Mouse (Mus musculus): ENCODE results near the gene Tmem189. TPM values are rescaled to one million over a fixed set of nuclear protein-coding genes. Genes with fewer than 3 reads are reported as not detected.

Gene Tmem189
- polyA plus RNA-seq, 1 experiment from 2014 or later = 40.1 TPM

DNA sequence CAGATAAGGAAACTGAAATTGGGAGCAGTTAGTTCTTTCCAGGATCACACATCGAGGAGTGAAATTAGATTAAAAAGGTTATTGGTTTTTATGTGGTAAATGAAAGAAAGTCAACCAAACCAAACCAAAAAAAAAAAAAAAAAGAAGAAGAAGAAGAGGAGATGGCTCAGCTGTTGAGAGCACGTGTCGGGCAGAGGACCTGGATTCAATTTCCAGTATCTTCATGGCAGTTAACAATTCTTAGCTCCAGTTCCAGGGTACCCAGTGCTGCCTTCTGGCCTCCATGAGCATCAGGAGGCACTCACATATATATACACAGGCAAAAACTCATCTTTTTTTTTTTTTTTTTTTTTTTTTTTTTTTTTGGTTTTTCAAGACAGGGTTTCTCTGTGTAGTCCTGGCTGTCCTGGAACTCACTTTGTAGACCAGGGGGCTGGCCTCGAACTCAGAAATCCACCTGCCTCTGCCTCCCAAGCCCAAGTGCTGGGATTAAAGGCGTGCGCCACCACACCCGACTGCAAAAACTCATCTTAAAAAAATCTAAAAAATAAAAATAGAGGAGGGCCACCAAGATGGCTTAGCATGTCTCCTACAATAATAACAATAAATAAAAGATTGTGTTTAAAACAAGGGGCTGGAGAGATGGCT, 54.6 kb downstream of the Tmem189 start:
- Histone ChIP-seq H3K9me3 (no peaks in the 10 kb centered on the region), H3K4me1 (peaks cover 32% of the 10 kb centered on the region), H3K27me3 (no peaks in the 10 kb centered on the region), H3K9ac (no peak overlapping the region), H3K4me3 (peak overlapping the region; percentile 37), H3K27ac (no peak overlapping the region), H3K4me2 (replicated peaks) (peak overlapping the region; percentile 64), H3K36me3 (no peaks in the 10 kb centered on the region)
- ATAC-seq (ENCODE audit: low FRiP score, low read depth) = no peak
- 74% methylated on average over 7 of the region's 7 CpGs for WGBS

DNA sequence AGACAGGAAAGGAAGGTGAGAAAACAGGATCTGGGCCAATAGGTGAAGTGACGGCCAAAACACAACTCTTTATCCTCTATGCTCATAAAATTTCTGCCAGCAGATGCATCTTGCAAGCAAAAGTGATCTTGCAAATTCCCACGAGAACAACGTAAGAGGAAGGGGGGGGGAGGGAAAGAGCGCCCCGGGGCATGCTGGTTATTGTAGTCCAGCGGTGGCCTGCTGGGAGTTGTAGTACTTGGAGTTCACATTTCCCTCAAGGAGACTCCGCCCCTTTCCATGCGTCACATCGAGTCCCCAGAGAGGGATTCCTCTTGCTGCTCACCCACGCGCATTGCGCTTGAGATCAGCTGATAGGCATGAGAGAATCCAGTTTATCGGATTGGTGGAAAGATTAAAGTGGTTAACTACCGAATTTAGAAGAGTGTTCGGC, 55.3 kb downstream of the Tmem189 start:
- Histone ChIP-seq H3K9me3 (no peaks in the 10 kb centered on the region), H3K27me3 (no peaks in the 10 kb centered on the region), H3K36me3 (0 out of 2 replicates have a peak, but pooled peaks cover under 1% of the 10 kb centered on the region), H3K4me3 (peak overlapping the region; percentile 37), H3K27ac (peak overlapping the region; percentile 61; the same call in 1 of the 2 replicates), H3K4me2 (replicated peaks) (peak overlapping the region; percentile 64), H3K9ac (peak overlapping the region; percentile 56), H3K4me1 (peaks cover 38% of the 10 kb centered on the region)
- WGBS = 1% methylated on average over 15 of the region's 15 CpGs
- peak; percentile 72 for ATAC-seq (ENCODE audit: low FRiP score, low read depth)

DNA sequence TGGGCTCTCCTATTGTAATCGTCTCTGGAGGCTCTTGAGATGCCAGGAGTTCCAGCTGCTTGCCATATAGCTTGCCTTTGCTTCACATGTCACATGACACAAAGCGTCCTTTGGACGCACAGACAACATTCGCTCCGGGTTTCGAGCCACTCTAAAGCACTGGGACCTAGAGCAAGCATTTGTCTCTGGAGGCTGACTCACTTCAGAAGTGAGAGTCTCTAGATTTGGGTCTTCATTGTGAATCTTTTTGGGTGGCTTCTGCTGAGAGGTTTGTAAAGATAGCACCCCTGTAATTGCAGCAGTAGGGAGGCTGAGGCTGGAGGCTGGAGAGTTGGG, 56.1 kb downstream of the Tmem189 start:
- Histone ChIP-seq H3K9ac (no peak overlapping the region; the same call in 1 of the 2 replicates), H3K27me3 (no peaks in the 10 kb centered on the region), H3K4me2 (replicated peaks) (peak overlapping the region; percentile 64; the same call in 1 of the 2 replicates), H3K27ac (peak overlapping the region; percentile 61; the same call in 1 of the 2 replicates), H3K4me1 (peaks cover 46% of the 10 kb centered on the region), H3K9me3 (no peaks in the 10 kb centered on the region), H3K36me3 (peaks cover 9% of the 10 kb centered on the region), H3K4me3 (no peak overlapping the region; the same call in 1 of the 2 replicates)
- WGBS = 92% methylated on average over 6 of the region's 6 CpGs
- ATAC-seq (ENCODE audit: low FRiP score, low read depth) = no peak

DNA sequence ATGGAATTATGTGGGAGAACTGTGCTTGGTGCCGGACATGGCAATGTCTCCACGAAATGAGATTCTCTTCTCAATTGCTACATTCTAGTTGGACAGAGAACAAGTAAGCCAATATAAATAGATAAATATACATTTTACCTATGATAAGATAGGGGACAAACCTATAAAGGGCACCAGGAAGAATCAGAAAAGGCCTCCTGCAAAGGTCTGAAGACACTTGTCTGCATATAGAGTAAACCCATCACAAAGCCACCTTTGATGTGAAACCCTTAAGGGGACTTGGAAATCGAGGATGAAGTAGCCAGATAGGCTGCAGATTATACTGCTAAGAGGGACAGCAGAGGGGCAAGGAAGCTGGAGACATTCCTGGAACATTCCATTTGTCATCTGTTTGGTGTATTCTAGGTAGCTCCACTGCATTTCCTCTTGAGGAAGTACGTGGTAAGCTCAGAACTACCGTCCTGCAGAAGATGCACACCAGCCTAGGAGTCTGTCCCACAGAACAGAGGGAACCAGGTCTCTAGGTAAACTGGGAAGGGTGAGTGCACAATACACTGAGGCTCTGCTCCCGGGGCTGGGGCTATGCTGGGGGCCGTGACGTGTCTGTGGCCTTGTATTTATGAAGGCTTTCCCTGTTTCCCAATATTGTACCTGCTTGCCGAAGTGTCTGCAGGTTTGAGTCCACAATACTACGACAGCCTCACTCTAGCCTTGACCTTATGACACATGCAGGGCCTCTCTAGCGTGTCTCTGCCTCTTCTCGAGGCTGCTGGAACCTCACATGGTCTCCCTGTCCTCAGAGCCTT, 56.7 kb downstream of the Tmem189 start:
- peaks cover 47% of the 10 kb centered on the region for H3K4me1 ChIP-seq
- peak overlapping the region; percentile 89 for H3K4me3 ChIP-seq
- H3K4me2 ChIP-seq (replicated peaks) = peak overlapping the region; percentile 87
- ATAC-seq (ENCODE audit: low FRiP score, low read depth) = no peak
- WGBS = 78% methylated on average over 12 of the region's 12 CpGs
- peak overlapping the region; percentile 77 for H3K27ac ChIP-seq
- no peaks in the 10 kb centered on the region for H3K9me3 ChIP-seq
- peaks cover 14% of the 10 kb centered on the region for H3K36me3 ChIP-seq
- H3K9ac ChIP-seq = peak overlapping the region; percentile 60; the same call in 1 of the 2 replicates
- H3K27me3 ChIP-seq = no peaks in the 10 kb centered on the region

DNA sequence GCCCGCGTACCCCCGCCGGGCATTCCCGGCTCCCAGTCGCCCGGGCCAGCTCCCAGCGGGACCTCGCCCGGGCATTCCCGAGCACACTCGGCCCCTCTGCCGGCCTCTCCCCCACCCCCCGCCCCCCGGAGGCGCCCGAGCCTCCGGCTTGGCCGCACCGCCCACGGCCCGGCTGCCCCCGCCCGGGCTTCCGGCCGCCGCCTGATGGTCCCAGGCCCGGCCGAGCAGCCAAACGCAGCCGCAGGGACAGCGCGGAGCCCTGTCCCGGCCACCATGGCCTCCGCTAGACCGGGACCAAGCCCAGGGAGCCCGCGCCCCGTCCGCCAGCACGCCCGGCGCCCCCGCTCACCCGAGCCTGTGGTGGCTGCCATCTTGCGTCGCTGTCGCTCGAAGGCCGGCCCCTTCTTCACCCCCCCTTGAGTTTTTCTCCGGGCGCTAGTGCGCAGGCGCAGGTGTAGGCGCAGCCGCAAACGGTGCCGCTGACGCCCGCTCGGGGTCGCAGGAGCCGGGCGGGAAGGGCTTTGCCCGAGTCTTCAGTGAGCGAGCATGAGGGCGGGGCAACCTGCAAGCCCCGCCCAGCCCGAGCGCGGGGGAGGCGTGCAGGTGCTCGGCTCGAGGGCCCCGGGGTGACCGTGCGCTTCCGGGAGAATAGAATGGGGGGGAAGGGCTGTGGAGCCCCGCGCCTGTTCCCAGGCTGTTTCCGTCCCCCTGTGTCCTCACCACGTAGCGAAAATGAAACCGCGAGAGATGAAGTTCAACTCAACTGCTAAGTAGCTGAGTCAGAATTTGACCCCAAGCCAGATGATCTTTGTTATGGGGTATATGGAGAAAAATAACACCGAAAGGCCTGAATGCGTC, 57.8 kb downstream of the Tmem189 start, which contains the start of gene Ube2v1:
Ube2v1 (minus strand) TSS at position 505 of the 858 bp plus-strand sequence.
- Histone ChIP-seq H3K27me3 (no peaks in the 10 kb centered on the region), H3K4me2 (replicated peaks) (peak within 1 kb of the TSS; percentile 87), H3K27ac (peak within 1 kb of the TSS; percentile 87), H3K36me3 (peaks cover 25% of the 10 kb centered on the region), H3K9me3 (no peaks in the 10 kb centered on the region), H3K9ac (peak within 1 kb of the TSS; percentile 94), H3K4me1 (peaks cover 47% of the 10 kb centered on the region), H3K4me3 (peak within 1 kb of the TSS; percentile 89)
- peak; percentile 91 for ATAC-seq (ENCODE audit: low FRiP score, low read depth)
- under 1% methylated on average over 81 of the region's 87 CpGs for WGBS

DNA sequence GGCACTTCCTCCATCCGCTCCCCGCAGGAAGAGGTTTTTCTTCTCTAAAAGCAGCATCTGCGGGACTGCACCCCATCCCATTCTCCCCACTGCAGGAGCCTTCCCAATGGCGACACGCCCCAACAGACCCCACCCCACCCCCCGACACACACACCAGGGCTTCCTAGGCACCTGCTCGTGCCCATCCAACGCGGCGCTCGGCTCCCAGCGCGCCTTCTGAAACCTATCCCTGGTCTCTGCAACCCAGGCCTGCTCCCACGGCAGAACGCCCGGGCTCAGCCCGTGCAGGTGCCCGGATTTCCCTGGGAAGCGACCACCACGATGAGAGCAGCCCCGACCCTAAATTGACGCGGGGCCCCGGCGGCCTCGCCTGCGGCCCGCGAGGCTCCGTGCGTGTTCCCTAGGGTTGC, 58.4 kb downstream of the Tmem189 start:
- no peaks in the 10 kb centered on the region for H3K9me3 ChIP-seq
- H3K4me2 ChIP-seq (replicated peaks) = peak overlapping the region; percentile 87
- H3K27me3 ChIP-seq = no peaks in the 10 kb centered on the region
- H3K4me3 ChIP-seq = peak overlapping the region; percentile 89
- peak overlapping the region; percentile 94 for H3K9ac ChIP-seq
- peaks cover 27% of the 10 kb centered on the region for H3K36me3 ChIP-seq
- peaks cover 47% of the 10 kb centered on the region for H3K4me1 ChIP-seq
- ATAC-seq (ENCODE audit: low FRiP score, low read depth) = no peak; the same call in 1 of the 2 replicates
- peak overlapping the region; percentile 87 for H3K27ac ChIP-seq
- WGBS = under 1% methylated on average over 22 of the region's 31 CpGs

DNA sequence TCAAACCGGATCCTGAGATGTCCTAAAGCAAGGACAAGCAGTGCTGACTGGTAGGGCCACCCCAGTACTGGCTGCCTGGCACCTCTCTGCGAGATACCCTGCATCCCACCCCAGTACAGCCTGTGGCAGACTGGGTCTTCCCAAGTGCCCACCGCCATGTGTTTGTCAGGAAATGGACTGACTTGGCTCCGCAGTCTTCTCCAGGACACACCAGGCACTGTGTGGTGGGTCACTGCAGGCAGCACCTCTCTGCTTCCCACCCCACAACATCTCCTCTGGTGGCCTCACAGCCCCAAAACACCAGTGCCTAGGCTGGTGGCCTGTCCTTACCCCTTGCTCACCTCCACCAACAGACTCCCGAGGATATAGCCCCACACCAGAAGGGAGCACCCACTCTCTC, 59.2 kb downstream of the Tmem189 start:
- Histone ChIP-seq H3K36me3 (peaks cover 27% of the 10 kb centered on the region), H3K4me1 (peaks cover 47% of the 10 kb centered on the region), H3K4me2 (replicated peaks) (peak overlapping the region; percentile 87), H3K4me3 (peak overlapping the region; percentile 89), H3K9me3 (no peaks in the 10 kb centered on the region), H3K27ac (peak overlapping the region; percentile 87; the same call in 1 of the 2 replicates), H3K27me3 (no peaks in the 10 kb centered on the region), H3K9ac (peak overlapping the region; percentile 94)
- ATAC-seq (ENCODE audit: low FRiP score, low read depth) = no peak
- WGBS = 62% methylated on average over 5 of the region's 5 CpGs

DNA sequence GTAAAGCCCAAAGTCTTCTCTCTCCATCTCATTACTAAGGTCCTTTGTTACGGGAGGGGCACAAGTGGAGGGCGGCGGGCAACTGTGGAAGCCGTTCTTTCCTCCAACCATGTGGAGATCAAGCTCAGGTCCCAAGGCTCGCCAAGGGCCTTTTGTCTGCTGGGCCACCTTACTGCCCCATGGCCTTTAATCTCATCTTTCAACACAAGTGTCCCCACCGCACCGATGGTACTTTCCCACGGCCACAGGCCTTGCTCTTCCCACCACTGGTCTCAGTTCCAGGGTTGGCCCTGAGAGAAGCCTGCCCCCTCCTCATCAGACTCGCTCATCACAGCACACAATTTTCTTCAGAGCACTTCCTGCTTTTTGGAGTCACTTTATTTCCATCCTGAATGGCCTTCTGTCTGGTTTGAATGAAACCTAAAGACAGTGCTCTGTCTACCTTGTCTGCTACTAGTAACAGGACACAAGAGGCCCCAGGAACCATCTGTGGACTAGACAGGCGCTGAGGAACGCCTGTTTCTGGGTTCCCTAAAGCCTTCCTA, 59.9 kb downstream of the Tmem189 start:
- Histone ChIP-seq H3K9ac (peak overlapping the region; percentile 94), H3K4me1 (peaks cover 47% of the 10 kb centered on the region)

DNA sequence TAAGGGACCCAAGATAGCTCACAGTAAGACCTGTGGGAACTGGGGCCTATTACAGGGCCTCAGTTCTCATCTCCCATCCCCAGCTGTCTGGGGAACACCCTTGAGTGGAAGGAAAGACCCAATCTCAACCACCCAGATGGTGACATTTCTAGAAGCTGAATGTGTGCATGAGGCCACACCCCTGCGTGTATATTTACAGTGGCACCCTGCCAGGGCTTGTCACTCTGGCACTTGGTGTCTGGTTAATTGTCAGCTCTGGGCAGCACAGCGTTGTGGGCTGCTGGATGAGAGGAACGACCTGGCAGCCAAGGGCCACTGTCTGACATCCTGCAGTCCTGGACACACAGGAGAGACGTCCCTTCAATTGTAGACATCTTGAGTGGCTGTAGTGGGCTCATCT, 60.8 kb downstream of the Tmem189 start:
- 69% methylated on average over 4 of the region's 4 CpGs for WGBS
- peaks cover 27% of the 10 kb centered on the region for H3K36me3 ChIP-seq
- no peak overlapping the region for H3K9ac ChIP-seq
- H3K4me1 ChIP-seq = peaks cover 43% of the 10 kb centered on the region
- no peak overlapping the region for H3K4me3 ChIP-seq
- no peak for ATAC-seq (ENCODE audit: low FRiP score, low read depth)
- no peaks in the 10 kb centered on the region for H3K9me3 ChIP-seq
- H3K4me2 ChIP-seq (replicated peaks) = peak overlapping the region; percentile 25; the same call in 1 of the 2 replicates
- H3K27me3 ChIP-seq = no peaks in the 10 kb centered on the region
- H3K27ac ChIP-seq = no peak overlapping the region

More for the DNA sequence above, 59.9 kb downstream of the Tmem189 start:
- H3K27ac ChIP-seq = peak overlapping the region; percentile 35; the same call in 1 of the 2 replicates
- H3K4me2 ChIP-seq (replicated peaks) = peak overlapping the region; percentile 87
- no peak for ATAC-seq (ENCODE audit: low FRiP score, low read depth)
- no peaks in the 10 kb centered on the region for H3K27me3 ChIP-seq
- H3K9me3 ChIP-seq = no peaks in the 10 kb centered on the region
- H3K36me3 ChIP-seq = peaks cover 27% of the 10 kb centered on the region
- 81% methylated on average over 11 of the region's 11 CpGs for WGBS
- H3K4me3 ChIP-seq = peak overlapping the region; percentile 89

DNA sequence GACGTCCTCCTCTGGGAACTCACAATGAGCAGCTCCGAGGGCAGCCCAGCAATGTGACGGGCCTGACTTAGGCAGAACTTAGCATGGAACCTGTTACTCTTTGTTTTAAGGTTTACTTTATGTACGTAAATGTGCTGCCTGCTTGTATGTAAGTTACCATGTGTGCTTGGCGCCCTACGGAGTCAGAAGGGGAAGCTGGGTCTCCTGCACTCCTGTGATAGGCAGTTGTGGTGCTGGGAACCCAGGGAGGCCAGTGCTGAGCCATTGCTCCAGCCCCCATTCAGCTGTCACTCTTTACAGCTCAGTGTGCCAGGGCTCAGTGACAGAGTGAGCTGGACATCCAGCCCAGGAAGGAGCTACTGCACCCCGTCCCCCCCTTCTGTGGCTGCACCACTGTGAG, 62.6 kb downstream of the Tmem189 start:
- 91% methylated on average over 7 of the region's 7 CpGs for WGBS
- Histone ChIP-seq H3K9ac (no peak overlapping the region), H3K4me2 (replicated peaks) (no peak overlapping the region), H3K27me3 (no peaks in the 10 kb centered on the region), H3K4me3 (no peak overlapping the region), H3K27ac (no peak overlapping the region), H3K9me3 (no peaks in the 10 kb centered on the region), H3K36me3 (peaks cover 32% of the 10 kb centered on the region), H3K4me1 (peaks cover 26% of the 10 kb centered on the region)
- ATAC-seq (ENCODE audit: low FRiP score, low read depth) = no peak

DNA sequence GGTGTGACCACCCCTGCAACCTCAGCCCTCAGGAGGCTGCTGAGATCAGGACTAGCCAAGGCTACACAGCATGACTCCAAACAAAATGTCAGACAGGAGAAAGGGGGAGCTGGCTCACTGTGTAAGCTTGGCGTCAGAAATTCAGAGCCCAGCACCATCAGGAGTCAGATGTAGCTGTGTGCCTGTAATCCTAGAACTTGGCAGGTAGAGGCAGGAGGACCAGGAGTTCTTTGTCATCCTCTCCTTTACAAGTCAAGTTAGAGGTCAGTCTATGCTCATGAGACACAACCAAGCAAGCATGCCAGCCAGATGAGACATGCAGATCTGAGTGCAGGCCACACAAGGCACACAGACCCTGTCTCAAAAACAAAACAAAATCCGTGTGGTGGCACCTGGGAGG, 64.0 kb downstream of the Tmem189 start:
- no peak for ATAC-seq (ENCODE audit: low FRiP score, low read depth)
- H3K27me3 ChIP-seq = no peaks in the 10 kb centered on the region
- peaks cover 22% of the 10 kb centered on the region for H3K4me1 ChIP-seq
- no peak overlapping the region for H3K27ac ChIP-seq
- no peak overlapping the region for H3K4me2 ChIP-seq (replicated peaks)
- 48% methylated on average over 2 of the region's 2 CpGs for WGBS
- no peak overlapping the region for H3K9ac ChIP-seq
- peaks cover 38% of the 10 kb centered on the region for H3K36me3 ChIP-seq
- H3K4me3 ChIP-seq = no peak overlapping the region
- H3K9me3 ChIP-seq = no peaks in the 10 kb centered on the region
